Mouse (Mus musculus): ENCODE measurements around the gene Lair1. TPM values are rescaled to one million over a fixed set of nuclear protein-coding genes. Genes with fewer than 3 reads are reported as not detected.
A peak's percentile ranks its signal among the peaks of the same experiment; 100 is the strongest.

Gene Lair1
- polyA plus RNA-seq (2015; fragmentation: Nextera tagmentation; extraction: Ambion mirVana), result 2.1 and 2.2 TPM in 2 replicates

DNA sequence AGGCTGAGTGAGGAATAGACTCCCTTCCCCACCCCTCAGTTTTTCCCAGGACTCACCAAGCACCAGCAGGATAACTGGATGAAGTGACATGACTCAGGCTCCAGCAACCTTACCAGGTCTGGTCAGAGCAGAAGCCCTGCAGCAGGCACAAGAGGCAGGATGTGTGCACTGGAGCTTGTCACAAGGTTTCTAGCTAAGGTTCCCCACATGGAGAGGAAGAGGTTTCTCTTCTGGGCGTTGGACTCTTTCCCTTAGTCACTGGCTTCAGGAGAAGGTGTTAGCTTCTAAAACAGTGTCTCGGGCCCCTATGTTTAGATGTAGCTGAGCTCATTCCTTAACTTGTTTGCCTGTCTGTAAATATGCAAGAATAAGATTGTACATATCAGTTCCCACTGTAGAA lies at the start of gene Lair1:
Gene Lair1, minus strand, starts transcription at position 192 of the 400 bp plus-strand sequence.
- TF ChIP-seq EP300 (IDR thresholded peaks at IDR 0.05), result no peak
- TF ChIP-seq CTCF (IDR thresholded peaks at IDR 0.05), result no peak
- ATAC-seq (no peak), DNase-seq (ENCODE audit: low spot score) (peak; percentile 10)
- Histone ChIP-seq H3K9me3 (ENCODE audit: low read length) (no peaks in the 10 kb centered on the region), H3K4me3 (ENCODE audit: low read depth, low read length) (no peak within 1 kb of the TSS), H3K27me3 (replicated peaks; ENCODE audit: insufficient read depth, low read length) (no peaks in the 10 kb centered on the region), H3K4me1 (ENCODE audit: insufficient read depth, low read depth, low read length) (no peaks in the 10 kb centered on the region), H3K4me2 (replicated peaks; ENCODE audit: low read depth, low read length) (no peak within 1 kb of the TSS), H3K27ac (ENCODE audit: low read length) (no peak within 1 kb of the TSS), H3K36me3 (ENCODE audit: insufficient read depth, low read length) (no peaks in the 10 kb centered on the region), H3K9ac (replicated peaks; ENCODE audit: low read depth) (no peak within 1 kb of the TSS)
- WGBS, result 70% methylated on average over 2 of the region's 2 CpGs

GRCm38 (mm10) chr7:4111766-4112165 lies 48.8 kb upstream of the Lair1 start:
- DNase-seq (ENCODE audit: low spot score), result no peak
- no peaks in the 10 kb centered on the region for H3K36me3 ChIP-seq (ENCODE audit: insufficient read depth, low read length)
- WGBS, result 53% methylated on average over 3 of the region's 3 CpGs
- H3K4me3 ChIP-seq (ENCODE audit: low read depth, low read length), result no peak overlapping the region
- TF ChIP-seq EP300 (IDR thresholded peaks at IDR 0.05) (no peak), CTCF (IDR thresholded peaks at IDR 0.05) (no peak)
- H3K27ac ChIP-seq (ENCODE audit: low read length), result no peak overlapping the region
- ATAC-seq, result no peak
- H3K4me2 ChIP-seq (replicated peaks; ENCODE audit: low read depth, low read length), result no peak overlapping the region
- no peak overlapping the region for H3K9ac ChIP-seq (replicated peaks; ENCODE audit: low read depth)
- no peaks in the 10 kb centered on the region for H3K4me1 ChIP-seq (ENCODE audit: insufficient read depth, low read depth, low read length)
- no peaks in the 10 kb centered on the region for H3K27me3 ChIP-seq (replicated peaks; ENCODE audit: insufficient read depth, low read length)
- no peaks in the 10 kb centered on the region for H3K9me3 ChIP-seq (ENCODE audit: low read length)

DNA sequence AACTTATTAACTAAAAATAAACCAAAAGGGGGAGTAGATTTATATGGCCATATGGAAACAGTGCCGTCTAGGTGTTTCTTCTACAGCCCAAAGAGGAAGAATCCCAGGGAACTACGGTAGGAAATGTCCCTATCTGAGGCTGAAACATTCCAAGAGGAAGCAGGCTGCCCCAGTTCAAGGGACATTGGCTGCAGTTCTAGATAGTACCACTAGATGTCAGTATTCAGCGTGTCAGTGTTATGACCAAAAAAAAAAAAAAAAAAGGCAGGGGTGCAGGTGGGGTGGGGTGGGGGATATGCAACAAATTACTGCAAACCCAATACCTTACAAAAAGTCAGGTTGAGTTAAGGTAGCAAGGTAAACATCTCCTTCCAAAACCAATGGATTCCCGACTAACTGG lies 40.4 kb upstream of the Lair1 start:
- Histone ChIP-seq H3K27ac (ENCODE audit: low read length) (no peak overlapping the region), H3K9ac (replicated peaks; ENCODE audit: low read depth) (no peak overlapping the region), H3K4me2 (replicated peaks; ENCODE audit: low read depth, low read length) (no peak overlapping the region), H3K4me1 (ENCODE audit: insufficient read depth, low read depth, low read length) (no peaks in the 10 kb centered on the region), H3K4me3 (ENCODE audit: low read depth, low read length) (no peak overlapping the region), H3K36me3 (ENCODE audit: insufficient read depth, low read length) (no peaks in the 10 kb centered on the region), H3K9me3 (ENCODE audit: low read length) (no peaks in the 10 kb centered on the region), H3K27me3 (replicated peaks; ENCODE audit: insufficient read depth, low read length) (no peaks in the 10 kb centered on the region)
- TF ChIP-seq CTCF (IDR thresholded peaks at IDR 0.05), result peak; percentile 74
- no peak for TF ChIP-seq EP300 (IDR thresholded peaks at IDR 0.05)
- ATAC-seq, result no peak
- WGBS, result 13% methylated on average over 4 of the region's 4 CpGs
- DNase-seq (ENCODE audit: low spot score), result peak; percentile 46

DNA sequence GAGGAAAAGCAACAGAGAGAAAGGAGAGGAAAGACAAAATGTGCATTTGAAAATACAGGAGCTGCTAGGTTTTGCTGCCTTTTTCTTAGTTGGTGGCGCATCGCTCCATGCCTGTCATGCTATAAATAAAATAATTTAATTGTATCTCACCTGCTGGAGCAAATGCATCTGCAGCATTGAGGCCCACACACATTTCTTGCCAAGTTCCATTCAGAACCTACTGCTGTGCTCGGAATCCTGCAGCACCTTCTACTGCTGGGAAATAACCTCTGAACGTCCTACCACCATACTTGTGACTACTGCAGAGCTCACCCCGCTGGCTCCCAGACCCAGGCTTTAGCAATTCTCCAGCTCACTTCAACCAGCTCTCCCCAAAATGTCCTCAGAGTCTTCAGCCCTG lies 38.1 kb upstream of the Lair1 start:
- no peak overlapping the region for H3K4me2 ChIP-seq (replicated peaks; ENCODE audit: low read depth, low read length)
- TF ChIP-seq EP300 (IDR thresholded peaks at IDR 0.05), result no peak
- TF ChIP-seq CTCF (IDR thresholded peaks at IDR 0.05), result no peak
- ATAC-seq (no peak), DNase-seq (ENCODE audit: low spot score) (no peak)
- H3K27me3 ChIP-seq (replicated peaks; ENCODE audit: insufficient read depth, low read length), result no peaks in the 10 kb centered on the region
- H3K9me3 ChIP-seq (ENCODE audit: low read length), result no peaks in the 10 kb centered on the region
- H3K9ac ChIP-seq (replicated peaks; ENCODE audit: low read depth), result no peak overlapping the region
- no peak overlapping the region for H3K4me3 ChIP-seq (ENCODE audit: low read depth, low read length)
- H3K4me1 ChIP-seq (ENCODE audit: insufficient read depth, low read depth, low read length), result no peaks in the 10 kb centered on the region
- H3K36me3 ChIP-seq (ENCODE audit: insufficient read depth, low read length), result no peaks in the 10 kb centered on the region
- 74% methylated on average over 5 of the region's 5 CpGs for WGBS
- no peak overlapping the region for H3K27ac ChIP-seq (ENCODE audit: low read length)

- H3K4me2 ChIP-seq (replicated peaks; ENCODE audit: low read depth, low read length), result no peak overlapping the region
- no peak overlapping the region for H3K27ac ChIP-seq (ENCODE audit: low read length)
- H3K27me3 ChIP-seq (replicated peaks; ENCODE audit: insufficient read depth, low read length), result no peaks in the 10 kb centered on the region
- H3K4me3 ChIP-seq (ENCODE audit: low read depth, low read length), result no peak overlapping the region
- H3K36me3 ChIP-seq (ENCODE audit: insufficient read depth, low read length), result no peaks in the 10 kb centered on the region
- no peak overlapping the region for H3K9ac ChIP-seq (replicated peaks; ENCODE audit: low read depth)
- TF ChIP-seq EP300 (IDR thresholded peaks at IDR 0.05), result no peak
- no peak for TF ChIP-seq CTCF (IDR thresholded peaks at IDR 0.05)
- H3K9me3 ChIP-seq (ENCODE audit: low read length), result no peaks in the 10 kb centered on the region
- H3K4me1 ChIP-seq (ENCODE audit: insufficient read depth, low read depth, low read length), result no peaks in the 10 kb centered on the region
- ATAC-seq, result no peak
- no peak for DNase-seq (ENCODE audit: low spot score)
- 60% methylated on average over 2 of the region's 2 CpGs for WGBS
Measured at GRCm38 (mm10) chr7:4098832-4099231, 35.8 kb upstream of the Lair1 start.

DNA sequence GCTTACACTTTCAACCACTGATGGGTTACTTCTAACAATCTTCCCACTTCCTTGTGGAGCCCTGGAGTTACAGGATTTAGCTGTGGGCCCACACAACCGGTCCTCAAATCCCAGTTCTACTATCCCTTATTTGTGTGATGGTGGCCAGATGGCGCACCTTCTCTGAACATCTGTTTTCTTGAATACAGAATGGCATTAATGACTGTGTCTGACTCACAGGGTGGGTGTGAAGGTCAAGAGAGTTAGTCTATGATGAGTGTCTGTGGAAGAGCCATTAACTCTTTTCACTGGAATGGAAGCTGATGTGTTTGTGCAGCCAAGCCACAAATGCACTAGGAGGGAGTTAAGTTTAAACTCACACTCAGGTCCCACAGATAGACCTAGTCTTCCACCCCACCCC lies 35.3 kb upstream of the Lair1 start:
- DNase-seq (ENCODE audit: low spot score), result no peak
- 77% methylated on average over 2 of the region's 2 CpGs for WGBS

GRCm38 (mm10) chr7:4091170-4091569 lies 28.2 kb upstream of the Lair1 start:
- ATAC-seq (no peak), DNase-seq (ENCODE audit: low spot score) (no peak)
- Histone ChIP-seq H3K4me1 (ENCODE audit: insufficient read depth, low read depth, low read length) (no peaks in the 10 kb centered on the region), H3K4me3 (ENCODE audit: low read depth, low read length) (no peak overlapping the region), H3K9ac (replicated peaks; ENCODE audit: low read depth) (no peak overlapping the region), H3K27ac (ENCODE audit: low read length) (no peak overlapping the region), H3K36me3 (ENCODE audit: insufficient read depth, low read length) (no peaks in the 10 kb centered on the region), H3K27me3 (replicated peaks; ENCODE audit: insufficient read depth, low read length) (no peaks in the 10 kb centered on the region), H3K4me2 (replicated peaks; ENCODE audit: low read depth, low read length) (no peak overlapping the region), H3K9me3 (ENCODE audit: low read length) (no peaks in the 10 kb centered on the region)
- TF ChIP-seq EP300 (IDR thresholded peaks at IDR 0.05) (no peak), CTCF (IDR thresholded peaks at IDR 0.05) (no peak)
- WGBS, result 49% methylated on average over 8 of the region's 8 CpGs

More for the DNA sequence above, 35.3 kb upstream of the Lair1 start:
- Histone ChIP-seq H3K27ac (ENCODE audit: low read length) (no peak overlapping the region), H3K4me3 (ENCODE audit: low read depth, low read length) (no peak overlapping the region), H3K9me3 (ENCODE audit: low read length) (no peaks in the 10 kb centered on the region), H3K9ac (replicated peaks; ENCODE audit: low read depth) (no peak overlapping the region), H3K4me1 (ENCODE audit: insufficient read depth, low read depth, low read length) (no peaks in the 10 kb centered on the region), H3K36me3 (ENCODE audit: insufficient read depth, low read length) (no peaks in the 10 kb centered on the region), H3K4me2 (replicated peaks; ENCODE audit: low read depth, low read length) (no peak overlapping the region), H3K27me3 (replicated peaks; ENCODE audit: insufficient read depth, low read length) (no peaks in the 10 kb centered on the region)
- no peak for ATAC-seq
- TF ChIP-seq EP300 (IDR thresholded peaks at IDR 0.05) (no peak), CTCF (IDR thresholded peaks at IDR 0.05) (no peak)
